Mouse (Mus musculus) brain, embryonic 14.5 days (tissue): ENCODE data around the gene Aldh4a1.

Experiments
- CTCF ChIP-seq: fragments of 200-500 bp; IDR thresholded peaks from 2 replicates; pipeline ENCODE4 v1.5.1; 2012; ENCODE audit warnings: inconsistent platforms, mild to moderate bottlenecking, moderate library complexity, borderline replicate concordance; ENCODE audit not compliant: insufficient read depth, insufficient read length; ENCODE audit errors: extremely low read depth
- POLR2A ChIP-seq: fragments of 200-500 bp; IDR thresholded peaks from 2 replicates; pipeline ENCODE4 v1.6.1; 2012; ENCODE audit warnings: mild to moderate bottlenecking, inconsistent platforms, borderline replicate concordance; ENCODE audit not compliant: poor library complexity, insufficient read depth, insufficient read length, severe bottlenecking; ENCODE audit errors: extremely low read depth

GRCm38 (mm10) chr4:139605216-139605615 is 17.4 kb upstream of the Aldh4a1 start:
- TF ChIP-seq POLR2A: no peak
- TF ChIP-seq CTCF: no peak
